Mouse (Mus musculus) kidney, adult 2 months (tissue): ENCODE data around the gene Rgma. TPM values are rescaled to one million over a fixed set of nuclear protein-coding genes. Genes with fewer than 3 reads are reported as not detected.

Experiments used
- DNase-seq: peaks from one replicate; pipeline ENCODE4 v3.0.0; 2021
- H3K27ac ChIP-seq: fragments of 200-500 bp; 2 replicates; pipeline ENCODE4 v1.5.1; 2012; ENCODE audit warnings: low read depth, low read length, control low read depth, inconsistent platforms; ENCODE audit not compliant: insufficient read depth
- H3K27me3 ChIP-seq: fragments of 200-500 bp; replicated peaks from 2 replicates; pipeline ENCODE4 v1.6.1; 2012; ENCODE audit warnings: mild to moderate bottlenecking, moderate library complexity, low read length, inconsistent platforms; ENCODE audit not compliant: control insufficient read depth, insufficient read depth
- H3K36me3 ChIP-seq: fragments of 200-500 bp; 2 replicates; pipeline ENCODE4 v1.6.1; 2012; ENCODE audit warnings: mild to moderate bottlenecking, moderate library complexity, low read length, inconsistent platforms; ENCODE audit not compliant: control insufficient read depth, insufficient read depth
- H3K4me1 ChIP-seq: fragments of 200-500 bp; 2 replicates; pipeline ENCODE4 v1.6.1; 2011; ENCODE audit warnings: low read length; ENCODE audit not compliant: control insufficient read depth, insufficient read depth
- H3K4me3 ChIP-seq: fragments of 200-500 bp; 2 replicates; pipeline ENCODE4 v1.5.1; 2011; ENCODE audit warnings: mild to moderate bottlenecking, low read depth, low read length, control low read depth; ENCODE audit not compliant: insufficient read depth
- CTCF ChIP-seq: fragments of 200-500 bp; conservative IDR thresholded peaks from 2 replicates; pipeline ENCODE4 v1.5.1; 2011; ENCODE audit warnings: low read depth, mild to moderate bottlenecking, control low read depth, low read length, moderate library complexity, mixed read lengths; ENCODE audit not compliant: insufficient read depth, insufficient read length
- POLR2A ChIP-seq: fragments of 200-500 bp; IDR thresholded peaks from one replicate; pipeline ENCODE4 v1.6.1; 2011; ENCODE audit warnings: low read depth, low read length, control low read depth
- WGBS: fragments of 180-500 bp; shearing (Covaris S2); methylation state at CpG from one replicate; pipeline ENCODE4 v1.1.7; 2018; 5-methylcytosine and 5-hydroxymethylcytosine counted together
- polyA plus RNA-seq: library from polyadenylated mRNA; depleted of rRNA; stranded (reverse); fragments of >200 nt; gene quantifications from 2 replicates; pipeline ENCODE4 v1.2.3, GENCODE M21; 2012

The Rgma gene
- polyA plus RNA-seq, 1 experiment = 7.2 TPM

DNA sequence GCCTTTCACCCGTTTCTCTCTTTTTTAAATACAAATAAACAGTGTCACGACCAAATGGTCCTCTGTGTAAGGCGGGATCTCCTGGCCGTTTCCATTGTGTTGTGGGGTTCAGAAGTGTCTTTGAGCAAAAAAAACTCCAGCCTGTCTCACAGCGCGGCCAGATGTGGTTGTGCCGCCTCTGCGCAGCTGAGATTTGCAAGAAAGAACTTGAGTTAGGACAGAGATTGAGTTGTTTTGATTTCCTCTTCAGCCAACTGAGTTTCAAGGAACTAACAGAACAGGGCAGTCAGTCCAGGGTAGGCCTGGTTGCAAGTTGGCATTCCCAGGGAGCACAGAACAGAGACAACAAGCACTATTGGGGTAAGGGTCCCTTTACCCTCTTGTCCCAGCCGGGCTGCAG lies 17.1 kb downstream of the Rgma start:
- no peak overlapping the region for H3K27ac ChIP-seq
- peaks cover 3% of the 10 kb centered on the region; the same call in 1 of the 2 replicates for H3K4me1 ChIP-seq
- H3K4me3 ChIP-seq = peak overlapping the region; percentile 86
- H3K27me3 ChIP-seq = no peaks in the 10 kb centered on the region; the same call in 1 of the 2 replicates
- DNase-seq = no peak
- TF ChIP-seq POLR2A (no peak), CTCF (no peak)
- no peaks in the 10 kb centered on the region for H3K36me3 ChIP-seq
- WGBS = 21% methylated on average over 9 of the region's 9 CpGs

DNA sequence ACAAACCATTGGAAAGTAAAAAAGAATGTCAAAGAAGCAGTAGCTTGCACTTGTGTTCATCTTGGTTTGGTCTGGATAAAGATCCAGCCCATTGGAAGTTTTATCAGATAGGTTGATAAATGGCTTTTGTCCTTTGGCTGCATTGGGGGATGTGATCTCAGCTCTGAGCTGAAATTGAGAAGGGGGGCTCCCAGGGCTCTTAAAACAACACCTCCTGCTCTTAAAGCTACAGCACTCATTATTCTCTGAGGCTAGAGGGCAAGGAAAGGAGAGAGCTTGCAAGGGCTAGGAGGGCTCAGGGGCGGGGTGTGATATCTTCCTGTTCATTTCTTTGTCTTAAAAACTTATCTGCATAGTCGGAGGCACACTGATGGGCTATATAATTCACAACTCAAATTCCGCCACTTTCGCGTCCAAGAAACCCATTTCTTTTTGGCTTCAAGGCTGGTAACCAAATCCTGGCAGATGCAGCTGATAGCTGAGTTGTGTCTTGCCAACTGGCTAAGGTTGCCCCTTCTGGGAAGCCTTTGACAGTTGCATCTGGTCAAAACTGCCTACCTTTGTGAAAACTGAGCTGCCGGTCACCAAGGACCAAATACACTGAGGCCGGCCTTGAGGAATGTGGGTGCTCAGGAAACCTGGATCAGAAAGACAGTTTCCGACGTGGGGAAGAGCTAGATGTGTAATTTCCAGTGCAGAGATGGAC lies 18.2 kb downstream of the Rgma start:
- WGBS = 57% methylated on average over 9 of the region's 9 CpGs

DNA sequence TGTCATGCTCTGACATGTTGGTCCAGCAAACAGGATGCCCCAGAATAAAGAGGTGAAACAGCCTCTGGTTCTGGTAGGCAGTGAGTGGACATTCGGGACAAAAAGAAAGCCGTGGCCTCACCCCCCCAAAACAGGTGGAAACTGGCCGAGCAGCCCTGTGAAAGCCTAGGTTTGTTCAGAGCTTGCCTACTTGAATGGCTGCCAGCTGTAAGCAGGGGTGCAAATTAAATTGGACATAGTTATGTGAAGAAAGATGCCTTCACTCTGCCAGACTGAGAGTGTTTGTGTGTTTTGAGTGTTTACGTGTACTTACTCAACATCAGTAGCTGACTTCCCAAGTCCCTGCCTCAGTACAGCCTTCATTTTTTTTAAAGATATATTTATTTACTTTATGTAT lies 18.7 kb downstream of the Rgma start:
- 47% methylated on average over 4 of the region's 4 CpGs for WGBS
- no peaks in the 10 kb centered on the region; the same call in 1 of the 2 replicates for H3K27me3 ChIP-seq
- no peak overlapping the region for H3K27ac ChIP-seq
- DNase-seq = peak; percentile 34
- no peaks in the 10 kb centered on the region for H3K36me3 ChIP-seq
- H3K4me1 ChIP-seq = peaks cover 3% of the 10 kb centered on the region; the same call in 1 of the 2 replicates
- no peak for TF ChIP-seq POLR2A
- TF ChIP-seq CTCF = no peak
- no peak overlapping the region for H3K4me3 ChIP-seq

More for the DNA sequence above, 18.2 kb downstream of the Rgma start:
- no peak for DNase-seq
- TF ChIP-seq POLR2A (no peak), CTCF (no peak)
- Histone ChIP-seq H3K27ac (no peak overlapping the region), H3K27me3 (no peaks in the 10 kb centered on the region; the same call in 1 of the 2 replicates), H3K4me3 (no peak overlapping the region), H3K36me3 (no peaks in the 10 kb centered on the region), H3K4me1 (peaks cover 3% of the 10 kb centered on the region; the same call in 1 of the 2 replicates)

GRCm38 (mm10) chr7:73398319-73398718 lies 23.0 kb downstream of the Rgma start:
- Histone ChIP-seq H3K36me3 (no peaks in the 10 kb centered on the region), H3K27ac (no peak overlapping the region), H3K27me3 (no peaks in the 10 kb centered on the region), H3K4me3 (no peak overlapping the region), H3K4me1 (0 out of 2 replicates have a peak, but pooled peaks cover 3% of the 10 kb centered on the region)
- 16% methylated on average over 11 of the region's 11 CpGs for WGBS
- TF ChIP-seq POLR2A (no peak), CTCF (no peak)
- peak; percentile 66 for DNase-seq

DNA sequence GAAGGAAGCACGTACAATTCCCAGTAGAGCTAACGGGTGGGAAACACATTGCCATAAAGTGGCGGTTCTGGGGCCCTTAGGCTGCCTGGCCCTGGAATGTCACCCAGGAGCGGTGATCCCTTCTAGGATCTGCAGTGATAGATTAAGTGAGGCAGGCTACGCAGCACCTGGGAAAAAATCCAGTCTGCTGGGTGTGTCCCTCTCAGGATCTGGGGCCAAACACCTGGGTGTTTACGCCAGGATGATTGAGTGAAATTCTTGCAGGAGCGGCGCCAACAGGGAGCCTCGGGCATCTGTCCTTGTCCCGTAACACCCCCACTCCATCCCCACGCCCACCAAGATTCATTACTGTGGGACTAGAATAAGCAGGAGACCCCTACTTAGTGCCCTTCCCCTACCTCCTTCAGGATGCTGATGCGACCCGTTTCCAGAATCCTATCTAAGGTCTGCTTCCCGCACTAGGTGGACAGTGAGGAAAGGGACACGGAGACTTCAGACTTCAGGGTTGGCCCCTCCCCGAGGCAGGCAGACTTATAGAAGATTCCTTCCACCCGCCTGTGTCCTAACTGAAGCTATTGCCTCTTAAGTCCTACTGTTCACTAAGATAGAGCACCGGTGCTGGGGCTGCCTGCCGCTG lies 23.6 kb downstream of the Rgma start:
- no peak for TF ChIP-seq POLR2A
- no peak for TF ChIP-seq CTCF
- Histone ChIP-seq H3K27me3 (no peaks in the 10 kb centered on the region), H3K27ac (no peak overlapping the region), H3K4me1 (0 out of 2 replicates have a peak, but pooled peaks cover 3% of the 10 kb centered on the region), H3K4me3 (peak overlapping the region; percentile 38; the same call in 1 of the 2 replicates), H3K36me3 (no peaks in the 10 kb centered on the region)
- WGBS = 27% methylated on average over 19 of the region's 19 CpGs
- DNase-seq = no peak

GRCm38 (mm10) chr7:73399501-73400044 lies 24.3 kb downstream of the Rgma start:
- peak; percentile 73 for DNase-seq
- TF ChIP-seq POLR2A = no peak
- TF ChIP-seq CTCF = peak; percentile 64
- H3K4me3 ChIP-seq = peak overlapping the region; percentile 38
- no peak overlapping the region for H3K27ac ChIP-seq
- 3% methylated on average over 19 of the region's 19 CpGs for WGBS
- no peaks in the 10 kb centered on the region for H3K27me3 ChIP-seq
- 0 out of 2 replicates have a peak, but pooled peaks cover 3% of the 10 kb centered on the region for H3K4me1 ChIP-seq
- H3K36me3 ChIP-seq = no peaks in the 10 kb centered on the region

GRCm38 (mm10) chr7:73400051-73400916 lies 25.0 kb downstream of the Rgma start:
- 0 out of 2 replicates have a peak, but pooled peaks cover 3% of the 10 kb centered on the region for H3K4me1 ChIP-seq
- TF ChIP-seq CTCF (no peak), POLR2A (no peak)
- no peaks in the 10 kb centered on the region for H3K27me3 ChIP-seq
- no peaks in the 10 kb centered on the region for H3K36me3 ChIP-seq
- H3K27ac ChIP-seq = no peak overlapping the region
- H3K4me3 ChIP-seq = 0 out of 2 replicates have a peak overlapping the region, but pooled peaks have one; percentile 4
- 31% methylated on average over 20 of the region's 20 CpGs for WGBS
- no peak for DNase-seq
